Mouse (Mus musculus) kidney, embryonic 15.5 days (tissue): ENCODE data around the gene Meis2. TPM values are rescaled to one million over a fixed set of nuclear protein-coding genes. Genes with fewer than 3 reads are reported as not detected.

ENCODE experiments used
- ATAC-seq: fragments of 200-750 bp; cut with Nextera tagmentation; replicated peaks from 2 replicates; pipeline ENCODE4 v1.8.0; 2017; ENCODE audit warnings: moderate TSS enrichment; ENCODE audit not compliant: low FRiP score
- H3K27ac ChIP-seq: fragments of 300-500 bp; sonication (generic); 2 replicates; pipeline ENCODE4 v1.5.1; 2015; ENCODE audit warnings: mild to moderate bottlenecking, inconsistent platforms
- H3K27me3 ChIP-seq: fragments of 300-500 bp; sonication (generic); 2 replicates; pipeline ENCODE4 v1.6.1; 2015; ENCODE audit warnings: inconsistent platforms
- H3K36me3 ChIP-seq: fragments of 300-500 bp; sonication (generic); 2 replicates; pipeline ENCODE4 v1.6.1; 2015; ENCODE audit warnings: inconsistent platforms
- H3K4me1 ChIP-seq: fragments of 300-500 bp; sonication (generic); 2 replicates; pipeline ENCODE4 v1.6.1; 2015; ENCODE audit warnings: inconsistent platforms
- H3K4me2 ChIP-seq: fragments of 300-500 bp; sonication (generic); 2 replicates; pipeline ENCODE4 v1.6.1; 2015; ENCODE audit warnings: moderate library complexity, mild to moderate bottlenecking, inconsistent platforms
- H3K4me3 ChIP-seq: fragments of 300-500 bp; sonication (generic); replicated peaks from 2 replicates; pipeline ENCODE4 v1.5.1; 2015; ENCODE audit warnings: mild to moderate bottlenecking, inconsistent platforms
- H3K9ac ChIP-seq: fragments of 300-500 bp; sonication (generic); 2 replicates; pipeline ENCODE4 v1.6.1; 2015; ENCODE audit warnings: mild to moderate bottlenecking, inconsistent platforms
- H3K9me3 ChIP-seq: fragments of 300-500 bp; sonication (generic); replicated peaks from 2 replicates; pipeline ENCODE4 v1.6.1; 2016; ENCODE audit warnings: inconsistent platforms
- WGBS: fragments of 180-500 bp; shearing (Covaris S2); methylation state at CpG from one replicate; pipeline ENCODE4 v1.1.7; 2015; ENCODE audit warnings: mixed read lengths; 5-methylcytosine and 5-hydroxymethylcytosine counted together
- polyA plus RNA-seq: library from polyadenylated mRNA; unstranded; fragments of >200 nt; fragmentation: Nextera tagmentation; extraction: Ambion mirVana; gene quantifications from 2 replicates; pipeline ENCODE4 v1.2.1, GENCODE M21; 2015

Gene Meis2
- polyA plus RNA-seq, 1 experiment from 2014 or later: 94.3 TPM

DNA sequence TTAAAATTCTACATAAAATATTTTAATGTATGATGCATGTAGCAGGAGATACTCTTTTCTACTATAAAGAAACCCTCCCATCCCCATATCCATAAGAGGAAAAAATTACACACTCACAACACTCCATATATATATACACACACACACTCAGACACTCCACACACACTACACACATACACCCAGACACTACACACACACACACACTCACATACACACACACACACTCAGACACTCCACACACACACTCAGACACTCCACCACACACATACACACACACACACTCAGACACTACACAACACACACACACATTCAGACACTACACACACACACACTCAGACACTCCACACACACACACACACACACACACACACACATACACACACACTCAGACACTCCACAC is 85.1 kb downstream of the Meis2 start:
- H3K9me3 ChIP-seq: no peaks in the 10 kb centered on the region
- no peak overlapping the region for H3K4me3 ChIP-seq
- no peak overlapping the region for H3K4me2 ChIP-seq
- no peak for ATAC-seq
- no peak overlapping the region for H3K9ac ChIP-seq
- no peaks in the 10 kb centered on the region for H3K27me3 ChIP-seq
- H3K36me3 ChIP-seq: peaks cover 40% of the 10 kb centered on the region
- peaks cover 13% of the 10 kb centered on the region; the same call in 1 of the 2 replicates for H3K4me1 ChIP-seq
- H3K27ac ChIP-seq: no peak overlapping the region

DNA sequence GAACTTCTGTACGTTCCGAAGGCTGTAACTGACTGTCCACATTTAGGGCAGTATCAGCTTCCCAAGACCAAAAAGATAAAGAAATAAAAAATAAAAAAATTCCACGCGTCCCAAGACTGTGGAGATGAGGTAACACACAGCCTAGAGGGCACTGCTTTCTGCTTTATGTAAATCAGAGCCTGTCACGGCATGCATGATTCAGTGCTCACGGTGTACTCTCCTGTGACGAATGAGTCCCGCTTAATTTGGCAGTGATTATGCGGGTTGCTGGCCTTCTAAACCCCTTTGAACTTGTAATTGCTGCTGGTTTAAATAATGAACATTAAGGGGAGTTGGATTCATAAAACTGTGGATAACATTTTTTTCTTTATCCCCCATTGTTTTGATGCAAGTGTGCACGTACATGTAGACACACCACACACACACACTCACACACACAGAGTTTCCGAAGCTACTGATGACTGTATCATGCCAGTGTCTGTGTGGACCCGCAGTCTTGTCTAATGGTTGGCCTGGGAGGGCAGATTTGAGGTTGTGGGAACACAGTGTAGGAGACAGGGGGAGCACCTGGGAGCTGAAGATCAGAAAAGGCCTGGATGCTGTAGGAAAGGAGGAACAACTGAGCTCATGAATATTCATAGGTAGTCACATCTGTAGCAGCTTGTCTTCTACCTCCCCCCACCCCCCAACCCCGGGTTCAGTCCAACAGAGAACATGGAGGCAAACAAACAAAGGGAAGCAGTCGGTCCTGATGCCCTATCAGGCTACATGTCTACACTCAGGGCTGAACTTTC is 85.8 kb downstream of the Meis2 start:
- Histone ChIP-seq H3K27me3 (no peaks in the 10 kb centered on the region), H3K9me3 (no peaks in the 10 kb centered on the region), H3K9ac (no peak overlapping the region), H3K27ac (peak overlapping the region; percentile 50; the same call in 1 of the 2 replicates), H3K4me3 (no peak overlapping the region), H3K4me2 (peak overlapping the region; percentile 14; the same call in 1 of the 2 replicates), H3K36me3 (peaks cover 46% of the 10 kb centered on the region), H3K4me1 (peaks cover 11% of the 10 kb centered on the region; the same call in 1 of the 2 replicates)
- peak; percentile 90 for ATAC-seq
- 47% methylated on average over 14 of the region's 14 CpGs for WGBS

DNA sequence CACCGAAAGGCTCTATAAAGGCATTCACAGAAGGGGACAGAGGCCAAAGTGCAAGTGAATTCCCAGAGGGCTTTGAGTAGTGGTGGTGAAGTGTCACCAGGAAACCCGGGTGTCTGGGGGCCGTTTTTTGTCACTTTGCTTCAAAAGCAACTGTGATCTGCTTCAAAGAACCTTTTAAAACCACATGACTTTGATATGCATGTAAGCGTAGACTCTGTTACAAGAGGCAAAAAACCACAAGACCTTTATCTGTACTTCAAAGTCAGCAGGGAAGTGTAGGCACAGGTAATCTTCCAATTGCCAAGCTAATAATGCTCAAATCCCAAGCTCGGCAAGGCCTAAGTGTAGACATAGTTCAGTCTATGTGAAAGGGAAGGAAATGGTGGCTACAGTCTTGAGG is 87.0 kb downstream of the Meis2 start:
- Histone ChIP-seq H3K4me3 (no peak overlapping the region), H3K4me1 (peaks cover 11% of the 10 kb centered on the region; the same call in 1 of the 2 replicates), H3K4me2 (no peak overlapping the region), H3K9me3 (no peaks in the 10 kb centered on the region), H3K27ac (no peak overlapping the region), H3K27me3 (no peaks in the 10 kb centered on the region), H3K36me3 (peaks cover 46% of the 10 kb centered on the region), H3K9ac (no peak overlapping the region)
- WGBS: 43% methylated on average over 5 of the region's 5 CpGs
- ATAC-seq: no peak

DNA sequence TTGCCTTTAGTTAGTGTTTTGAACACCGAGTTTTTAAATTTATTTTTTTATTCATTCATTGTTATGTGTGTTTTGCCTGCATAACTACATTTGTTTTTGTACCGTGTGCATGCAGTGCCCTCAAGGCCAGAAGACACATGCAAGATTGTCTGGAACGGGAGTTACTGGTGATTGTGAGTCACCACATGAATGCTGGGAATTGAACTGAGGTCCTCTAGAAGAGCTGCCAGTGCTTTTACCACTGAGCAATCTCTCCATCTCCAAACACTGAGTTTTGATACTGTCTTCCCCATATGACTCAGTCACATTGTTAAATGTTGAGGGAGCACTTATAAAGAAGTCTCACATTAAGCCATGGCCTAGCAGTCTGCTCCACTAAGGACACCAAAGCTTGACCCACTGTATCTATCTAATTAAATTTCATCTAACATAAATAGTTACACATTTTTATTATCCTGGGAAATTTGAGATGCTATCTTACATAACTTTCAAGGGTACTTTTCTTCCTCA is 94.3 kb downstream of the Meis2 start:
- H3K9me3 ChIP-seq: no peaks in the 10 kb centered on the region
- WGBS: 85% methylated on average over 3 of the region's 3 CpGs
- H3K27me3 ChIP-seq: no peaks in the 10 kb centered on the region
- ATAC-seq: no peak
- H3K9ac ChIP-seq: no peak overlapping the region
- H3K4me1 ChIP-seq: 0 out of 2 replicates have a peak, but pooled peaks cover 9% of the 10 kb centered on the region
- no peak overlapping the region for H3K4me3 ChIP-seq
- no peak overlapping the region for H3K27ac ChIP-seq
- peaks cover 34% of the 10 kb centered on the region for H3K36me3 ChIP-seq
- no peak overlapping the region for H3K4me2 ChIP-seq

DNA sequence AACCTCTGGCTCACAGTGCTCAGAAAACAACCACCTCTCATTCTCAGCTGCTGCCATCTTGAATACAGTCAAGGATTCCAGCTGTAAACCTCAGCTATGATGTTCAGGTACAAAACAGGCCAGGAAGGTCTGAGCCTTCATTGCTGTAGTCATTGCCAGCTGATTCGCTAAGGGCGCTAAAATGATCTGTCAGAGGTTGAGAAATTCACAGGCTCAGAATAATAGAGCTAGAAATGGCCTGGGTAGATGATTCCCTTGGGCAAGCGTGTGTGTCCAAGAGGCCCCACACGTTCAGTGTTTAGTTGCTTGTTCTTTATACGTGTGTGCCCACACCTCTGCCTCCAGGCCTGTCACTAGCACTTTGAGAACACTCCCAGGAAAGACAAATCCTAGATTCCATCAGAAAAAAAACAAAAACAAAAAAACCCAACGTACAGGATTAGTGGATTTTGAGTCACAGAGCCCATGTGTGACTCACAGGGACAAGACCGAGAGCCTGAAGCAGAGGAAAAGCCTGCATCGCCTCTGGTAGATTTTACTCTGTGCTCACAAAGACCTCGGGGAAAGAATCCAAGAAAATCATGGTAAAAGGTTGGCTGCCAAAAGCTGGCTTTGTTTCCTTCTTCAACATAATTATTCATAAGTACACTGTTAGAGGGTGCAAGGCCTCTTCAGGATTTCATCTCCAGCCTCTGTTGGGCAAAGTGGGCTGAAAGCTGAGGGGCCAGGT is 95.4 kb downstream of the Meis2 start:
- WGBS: 79% methylated on average over 9 of the region's 9 CpGs
- peaks cover 29% of the 10 kb centered on the region for H3K36me3 ChIP-seq
- no peaks in the 10 kb centered on the region for H3K9me3 ChIP-seq
- no peak overlapping the region for H3K9ac ChIP-seq
- no peak for ATAC-seq
- H3K27me3 ChIP-seq: no peaks in the 10 kb centered on the region
- 0 out of 2 replicates have a peak, but pooled peaks cover 9% of the 10 kb centered on the region for H3K4me1 ChIP-seq
- H3K4me2 ChIP-seq: no peak overlapping the region
- H3K27ac ChIP-seq: no peak overlapping the region
- no peak overlapping the region for H3K4me3 ChIP-seq

DNA sequence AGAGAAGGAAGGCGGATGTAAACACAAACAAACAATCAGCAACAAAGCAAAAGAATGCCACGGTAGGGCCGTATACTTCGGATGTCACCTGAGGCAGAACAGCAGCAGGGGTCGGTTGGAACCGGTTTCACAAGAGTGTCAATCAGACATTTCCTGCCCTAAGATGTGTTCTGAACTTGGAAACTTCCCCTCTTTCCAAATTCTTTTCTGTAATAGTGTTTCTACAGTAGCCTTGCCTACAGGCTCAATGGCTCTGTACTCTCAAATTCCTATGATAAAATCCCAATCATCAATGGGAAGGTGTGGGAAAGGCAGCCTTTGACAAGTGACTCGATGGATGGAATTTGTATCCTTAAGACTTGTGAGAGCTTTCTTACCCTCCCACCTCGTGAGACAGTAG is 96.4 kb downstream of the Meis2 start:
- Histone ChIP-seq H3K27ac (no peak overlapping the region), H3K9me3 (no peaks in the 10 kb centered on the region), H3K4me2 (no peak overlapping the region), H3K4me3 (no peak overlapping the region), H3K4me1 (0 out of 2 replicates have a peak, but pooled peaks cover 9% of the 10 kb centered on the region), H3K27me3 (no peaks in the 10 kb centered on the region), H3K36me3 (peaks cover 34% of the 10 kb centered on the region), H3K9ac (no peak overlapping the region)
- 62% methylated on average over 8 of the region's 8 CpGs for WGBS
- no peak for ATAC-seq

DNA sequence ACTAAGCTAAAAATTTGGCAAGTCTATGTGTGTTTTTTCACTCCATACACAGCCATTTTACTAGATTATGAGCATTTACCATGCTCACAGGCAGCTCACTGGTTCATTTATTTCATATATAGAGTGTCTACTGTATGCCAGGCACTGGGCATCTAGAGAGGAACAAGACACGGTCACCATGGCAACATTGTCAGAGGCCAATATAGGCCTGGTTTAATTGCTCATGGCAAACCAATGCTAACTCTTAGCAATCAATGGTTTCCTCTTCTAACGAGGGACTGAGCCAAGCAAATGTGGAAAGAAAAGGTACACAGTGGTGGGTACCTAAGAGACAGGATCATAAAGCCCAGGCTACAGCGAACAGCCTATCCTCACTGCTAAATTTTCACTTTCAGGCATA is 100.7 kb downstream of the Meis2 start:
- Histone ChIP-seq H3K27ac (no peak overlapping the region), H3K9ac (no peak overlapping the region), H3K36me3 (peaks cover 40% of the 10 kb centered on the region), H3K4me2 (no peak overlapping the region), H3K27me3 (no peaks in the 10 kb centered on the region), H3K9me3 (no peaks in the 10 kb centered on the region), H3K4me1 (0 out of 2 replicates have a peak, but pooled peaks cover 4% of the 10 kb centered on the region), H3K4me3 (no peak overlapping the region)
- ATAC-seq: no peak
- 71% methylated on average over 3 of the region's 3 CpGs for WGBS

DNA sequence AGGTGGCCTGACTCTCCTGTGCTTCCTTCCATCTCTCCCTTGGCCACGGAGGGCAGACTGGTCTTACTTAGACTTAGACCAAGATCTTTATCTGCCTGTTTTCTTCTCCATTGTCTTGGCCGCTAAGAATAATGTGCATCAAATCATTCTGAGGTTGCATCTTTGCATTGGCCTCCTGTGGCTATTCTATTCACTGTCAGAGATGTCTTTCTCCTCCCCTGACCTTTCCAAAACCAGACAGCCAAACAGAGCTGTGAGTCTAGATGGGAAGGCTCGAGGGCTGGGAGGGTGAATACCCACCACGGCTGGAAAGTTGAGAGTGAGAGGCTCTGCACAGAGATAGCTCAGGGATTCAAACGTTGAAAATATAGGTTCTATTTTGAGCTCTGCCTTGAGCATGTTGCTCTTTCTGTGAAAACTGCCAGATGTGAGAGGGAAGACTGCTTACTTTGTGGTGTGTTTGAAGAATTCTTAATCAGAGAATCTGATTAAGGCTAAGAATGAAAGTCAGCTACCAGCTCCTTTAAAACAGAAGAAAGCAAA is 102.3 kb downstream of the Meis2 start:
- WGBS: 61% methylated on average over 5 of the region's 5 CpGs
- H3K4me2 ChIP-seq: no peak overlapping the region
- H3K9ac ChIP-seq: no peak overlapping the region
- no peaks in the 10 kb centered on the region for H3K4me1 ChIP-seq
- ATAC-seq: no peak
- no peak overlapping the region for H3K27ac ChIP-seq
- H3K4me3 ChIP-seq: no peak overlapping the region
- H3K27me3 ChIP-seq: no peaks in the 10 kb centered on the region
- H3K36me3 ChIP-seq: peaks cover 39% of the 10 kb centered on the region
- no peaks in the 10 kb centered on the region for H3K9me3 ChIP-seq

DNA sequence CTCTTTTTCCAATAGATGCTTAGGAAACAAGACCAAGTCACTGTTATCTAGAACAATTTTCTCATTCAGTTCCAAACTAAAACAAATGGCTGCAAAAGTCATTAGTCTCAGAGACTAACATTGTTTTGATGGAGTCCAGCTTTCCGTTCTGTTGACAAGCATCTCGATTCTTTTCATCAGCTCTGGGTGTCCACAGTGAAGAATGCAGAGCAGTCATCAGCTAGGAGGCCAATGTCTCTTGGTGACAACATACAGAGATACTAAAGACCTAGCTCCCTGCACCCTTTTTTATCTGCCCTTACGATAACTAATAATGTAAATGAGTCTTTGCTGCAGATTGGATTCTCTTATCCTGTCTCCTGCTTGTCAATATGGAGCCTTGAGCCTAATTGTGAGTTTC is 102.9 kb downstream of the Meis2 start:
- Histone ChIP-seq H3K9me3 (no peaks in the 10 kb centered on the region), H3K27ac (no peak overlapping the region), H3K4me2 (no peak overlapping the region), H3K9ac (no peak overlapping the region), H3K27me3 (no peaks in the 10 kb centered on the region), H3K4me1 (no peaks in the 10 kb centered on the region), H3K4me3 (no peak overlapping the region), H3K36me3 (peaks cover 39% of the 10 kb centered on the region)
- 77% methylated on average over 3 of the region's 3 CpGs for WGBS
- ATAC-seq: no peak

DNA sequence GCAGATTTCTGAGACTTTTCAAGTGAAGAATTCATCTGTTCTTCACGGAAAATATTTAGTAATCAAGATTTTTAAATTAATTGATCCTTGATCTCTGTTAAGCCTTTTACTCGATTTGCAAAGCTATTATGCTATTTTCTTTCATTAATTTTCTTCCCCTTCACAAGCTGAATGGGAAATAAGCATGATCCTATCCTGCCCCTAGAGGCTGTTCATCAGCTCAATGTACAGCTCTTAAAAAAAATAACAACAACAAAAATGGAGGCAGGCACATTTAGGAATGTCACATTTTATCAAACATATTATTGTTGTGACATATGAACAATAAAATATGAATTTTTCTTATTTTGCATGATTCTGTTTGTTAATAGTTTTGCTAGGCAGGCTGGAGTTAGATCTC is 103.5 kb downstream of the Meis2 start:
- peaks cover 39% of the 10 kb centered on the region for H3K36me3 ChIP-seq
- H3K9ac ChIP-seq: no peak overlapping the region
- no peaks in the 10 kb centered on the region for H3K9me3 ChIP-seq
- 80% methylated on average over 2 of the region's 2 CpGs for WGBS
- H3K4me3 ChIP-seq: no peak overlapping the region
- no peak overlapping the region for H3K27ac ChIP-seq
- H3K27me3 ChIP-seq: no peaks in the 10 kb centered on the region
- no peak overlapping the region for H3K4me2 ChIP-seq
- ATAC-seq: no peak
- H3K4me1 ChIP-seq: no peaks in the 10 kb centered on the region

DNA sequence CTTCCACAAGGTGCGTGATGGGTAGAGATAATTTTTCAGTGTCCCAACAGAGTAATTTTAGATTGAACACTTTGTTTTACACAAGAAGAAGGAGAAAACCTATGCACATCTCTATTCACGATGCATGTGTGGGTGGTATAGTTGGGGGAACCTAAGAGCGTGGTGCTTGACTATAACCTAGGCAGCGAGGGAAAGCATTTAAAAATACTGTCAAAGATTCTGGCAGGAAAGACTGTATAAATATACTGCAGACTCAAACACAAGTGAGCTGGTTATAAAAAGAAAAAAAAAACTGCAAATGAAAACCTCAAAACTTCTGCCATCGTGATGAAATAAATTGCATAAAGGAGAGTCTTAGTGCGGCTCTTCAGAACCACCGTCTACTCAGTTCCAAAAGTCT is 105.0 kb downstream of the Meis2 start:
- peaks cover 35% of the 10 kb centered on the region for H3K36me3 ChIP-seq
- 89% methylated on average over 7 of the region's 7 CpGs for WGBS
- H3K27ac ChIP-seq: no peak overlapping the region
- no peak overlapping the region for H3K4me2 ChIP-seq
- H3K4me1 ChIP-seq: 0 out of 2 replicates have a peak, but pooled peaks cover 2% of the 10 kb centered on the region
- no peaks in the 10 kb centered on the region for H3K9me3 ChIP-seq
- no peak for ATAC-seq
- H3K9ac ChIP-seq: no peak overlapping the region
- H3K27me3 ChIP-seq: no peaks in the 10 kb centered on the region
- H3K4me3 ChIP-seq: no peak overlapping the region

DNA sequence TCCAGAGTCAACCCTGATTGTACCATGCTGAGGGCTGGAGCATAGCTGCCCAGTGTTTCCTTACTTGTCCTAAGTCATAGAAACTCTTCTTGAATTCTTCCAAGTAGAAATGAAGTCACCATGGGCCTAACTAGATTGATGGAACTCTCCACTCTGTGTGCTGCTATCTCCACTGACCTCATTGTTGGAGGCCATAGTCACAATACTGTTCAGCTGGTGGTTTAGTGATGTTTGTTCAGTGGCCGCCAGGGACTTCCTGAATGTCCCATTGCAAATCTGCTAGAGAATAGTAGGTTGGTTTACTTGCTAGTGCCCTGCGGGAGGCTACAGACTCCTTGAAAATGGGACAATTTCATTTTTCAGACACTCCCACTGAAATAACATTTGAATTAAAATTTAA is 108.9 kb downstream of the Meis2 start:
- 0 out of 2 replicates have a peak, but pooled peaks cover 2% of the 10 kb centered on the region for H3K4me1 ChIP-seq
- 78% methylated on average over 2 of the region's 2 CpGs for WGBS

More for the DNA sequence above, 108.9 kb downstream of the Meis2 start:
- Histone ChIP-seq H3K9ac (no peak overlapping the region), H3K4me2 (no peak overlapping the region), H3K9me3 (no peaks in the 10 kb centered on the region), H3K27ac (no peak overlapping the region), H3K36me3 (peaks cover 24% of the 10 kb centered on the region), H3K4me3 (no peak overlapping the region), H3K27me3 (no peaks in the 10 kb centered on the region)
- no peak for ATAC-seq
